Mouse (Mus musculus) cerebellum, adult 2 months (tissue): ENCODE measurements at regions not wholly inside any gene's neighbourhood (a gene's known extent, or its start where the extent isn't known, plus 50 kb on each side); places are given as distances from the start of the nearest gene placed in this dataset.

Source experiments
- CTCF ChIP-seq: fragments of 200-500 bp; IDR thresholded peaks from 2 replicates; pipeline ENCODE4 v1.5.1; 2011; ENCODE audit warnings: low read depth, mild to moderate bottlenecking, control low read depth, low read length, moderate library complexity, borderline replicate concordance; ENCODE audit not compliant: insufficient read depth
- POLR2A ChIP-seq: fragments of 200-500 bp; IDR thresholded peaks from 2 replicates; pipeline ENCODE4 v1.6.1; 2011; ENCODE audit warnings: low read length, control low read depth, borderline replicate concordance; ENCODE audit not compliant: insufficient read depth

DNA sequence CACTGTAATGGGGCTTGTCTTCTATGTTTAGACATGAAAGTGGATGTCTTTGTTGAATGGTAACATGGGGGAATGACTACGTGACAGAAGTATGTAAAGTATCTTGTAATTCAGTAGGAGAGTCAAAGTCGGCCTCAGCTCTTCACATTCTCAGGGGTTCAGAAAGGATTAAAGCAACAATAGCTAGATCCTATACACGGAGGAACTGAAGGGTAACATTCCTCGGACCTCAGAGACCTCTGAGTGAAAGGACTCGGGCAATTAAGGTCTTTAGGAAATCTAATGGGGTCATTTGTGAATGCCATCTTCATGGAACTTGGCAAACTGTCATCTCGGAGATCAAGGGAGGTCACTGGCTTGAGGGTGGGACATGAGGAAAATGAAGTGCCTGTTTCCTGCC, 262.8 kb upstream of the Ddhd1 start:
- TF ChIP-seq POLR2A (no peak), CTCF (no peak)
